Mouse (Mus musculus) liver, adult 2 months (tissue): ENCODE data around the gene Scap. TPM values are rescaled to one million over a fixed set of nuclear protein-coding genes. Genes with fewer than 3 reads are reported as not detected.
"Not testable (repeated sequence)": the region's sequence is repeated elsewhere in the genome, so short reads cannot be mapped to it uniquely, and the experiment has no call there.

Experiments
- DNase-seq: peaks from one replicate; pipeline ENCODE4 v3.0.0-alpha.2; 2011; ENCODE audit warnings: low read depth, low spot score; ENCODE audit errors: extremely low read depth
- H3K27ac ChIP-seq: fragments of 200-500 bp; replicated peaks from 2 replicates; pipeline ENCODE4 v1.5.1; 2012; ENCODE audit warnings: low read depth, mild to moderate bottlenecking, control low read depth, inconsistent platforms, low read length; ENCODE audit not compliant: insufficient read depth
- H3K27me3 ChIP-seq: fragments of 200-500 bp; 2 replicates; pipeline ENCODE4 v1.6.1; 2012; ENCODE audit warnings: mild to moderate bottlenecking, moderate library complexity, low read length, inconsistent platforms; ENCODE audit not compliant: control insufficient read depth, insufficient read depth
- H3K36me3 ChIP-seq: fragments of 200-500 bp; 2 replicates; pipeline ENCODE4 v1.6.1; 2012; ENCODE audit warnings: low read length, inconsistent platforms; ENCODE audit not compliant: control insufficient read depth, insufficient read depth
- H3K4me1 ChIP-seq: fragments of 200-500 bp; 2 replicates; pipeline ENCODE4 v1.6.1; 2011; ENCODE audit warnings: low read length; ENCODE audit not compliant: control insufficient read depth, insufficient read depth
- H3K4me3 ChIP-seq: fragments of 200-500 bp; 2 replicates; pipeline ENCODE4 v1.5.1; 2011; ENCODE audit warnings: low read depth, mild to moderate bottlenecking, control low read depth, low read length, moderate library complexity; ENCODE audit not compliant: insufficient read depth
- H3K79me2 ChIP-seq: fragments of 200-500 bp; 2 replicates; pipeline ENCODE4 v1.6.1; 2012; ENCODE audit warnings: inconsistent platforms, mild to moderate bottlenecking, low read length, moderate library complexity; ENCODE audit not compliant: control insufficient read depth, insufficient read depth
- H3K9ac ChIP-seq: fragments of 200-500 bp; 2 replicates; pipeline ENCODE4 v1.6.1; 2012; ENCODE audit warnings: low read depth, mild to moderate bottlenecking, control low read depth, inconsistent platforms, low read length
- CTCF ChIP-seq: fragments of 200-500 bp; IDR thresholded peaks from 2 replicates; pipeline ENCODE4 v1.5.1; 2011; ENCODE audit warnings: low read depth, low read length, control low read depth
- POLR2A ChIP-seq: fragments of 200-500 bp; IDR thresholded peaks from 2 replicates; pipeline ENCODE4 v1.6.1; 2011; ENCODE audit warnings: low read length, control low read depth; ENCODE audit not compliant: insufficient read depth; ENCODE audit errors: extremely low read depth
- WGBS: fragments of 180-500 bp; shearing (Covaris S2); methylation state at CpG from one replicate; pipeline ENCODE4 v1.1.7; 2018; 5-methylcytosine and 5-hydroxymethylcytosine counted together
- polyA plus RNA-seq: library from polyadenylated mRNA; depleted of rRNA; stranded (reverse); fragments of >200 nt; gene quantifications from 2 replicates; pipeline ENCODE4 v1.2.3, GENCODE M21; 2012
- total RNA-seq: library from RNA; depleted of rRNA; stranded (reverse); fragments of >200 nt; gene quantifications from 2 replicates; pipeline ENCODE4 v1.2.3, GENCODE M21; 2014

The Scap gene
- total and polyA plus RNA-seq, 2 experiments: 51.8 to 72.9 TPM

DNA sequence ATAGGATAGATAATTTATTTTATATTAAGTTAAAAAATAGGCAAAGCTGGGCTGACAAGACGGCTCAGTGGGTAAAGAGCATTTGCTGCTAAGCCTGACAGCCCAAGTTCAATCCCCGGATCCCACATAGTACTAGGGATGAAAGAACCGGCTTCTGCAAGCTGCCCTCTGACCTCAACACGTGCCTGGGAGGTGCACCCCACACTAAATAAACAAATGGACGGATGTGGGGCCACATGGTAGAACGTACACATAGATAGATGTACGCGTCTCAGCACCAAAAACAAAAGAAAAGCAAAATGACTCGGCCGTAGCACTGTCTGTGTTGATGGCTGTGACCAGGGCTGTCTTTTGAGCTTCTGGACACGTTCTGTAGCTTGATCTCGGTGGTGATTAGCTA lies 28.2 kb downstream of the Scap start:
- WGBS: 31% methylated on average over 12 of the region's 12 CpGs
- peak; percentile 51 for DNase-seq
- H3K27me3 ChIP-seq: no peaks in the 10 kb centered on the region
- peaks cover 21% of the 10 kb centered on the region for H3K4me1 ChIP-seq
- peaks cover 24% of the 10 kb centered on the region; the same call in 1 of the 2 replicates for H3K36me3 ChIP-seq
- no peak overlapping the region for H3K4me3 ChIP-seq
- H3K9ac ChIP-seq: peak overlapping the region; percentile 63
- peaks cover 4% of the 10 kb centered on the region; the same call in 1 of the 2 replicates for H3K79me2 ChIP-seq
- peak overlapping the region; percentile 85 for H3K27ac ChIP-seq
- TF ChIP-seq POLR2A: no peak
- no peak for TF ChIP-seq CTCF

DNA sequence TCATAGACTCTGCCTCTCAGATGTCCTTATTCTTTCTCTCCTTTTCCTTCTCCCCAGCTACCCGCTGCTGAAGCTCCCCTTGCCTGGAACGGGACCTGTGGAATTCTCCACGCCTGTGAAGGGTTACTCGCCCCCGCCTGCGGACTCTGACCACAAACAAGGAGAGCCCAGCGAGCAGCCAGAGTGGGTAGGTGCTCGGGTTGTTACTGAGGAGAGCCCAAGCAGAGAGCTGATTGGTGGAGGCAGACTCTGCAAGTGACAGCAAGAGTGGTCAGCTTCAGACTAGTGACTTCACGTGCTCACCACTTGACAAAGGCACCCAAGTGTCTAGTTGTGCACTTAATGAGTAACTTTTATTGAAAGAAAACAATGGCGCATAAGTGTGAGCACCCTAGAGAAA lies 29.2 kb downstream of the Scap start:
- peak overlapping the region; percentile 61 for H3K27ac ChIP-seq
- peaks cover 21% of the 10 kb centered on the region for H3K4me1 ChIP-seq
- TF ChIP-seq CTCF: no peak
- no peak for TF ChIP-seq POLR2A
- peaks cover 4% of the 10 kb centered on the region; the same call in 1 of the 2 replicates for H3K79me2 ChIP-seq
- no peaks in the 10 kb centered on the region for H3K27me3 ChIP-seq
- peak; percentile 89 for DNase-seq
- no peak overlapping the region for H3K4me3 ChIP-seq
- H3K9ac ChIP-seq: peak overlapping the region; percentile 5; the same call in 1 of the 2 replicates
- 20% methylated on average over 10 of the region's 10 CpGs for WGBS
- peaks cover 20% of the 10 kb centered on the region; the same call in 1 of the 2 replicates for H3K36me3 ChIP-seq

GRCm38 (mm10) chr9:110366746-110367145 lies 33.7 kb downstream of the Scap start:
- 66% methylated on average over 5 of the region's 5 CpGs for WGBS
- Histone ChIP-seq H3K4me3 (no peak overlapping the region), H3K27me3 (no peaks in the 10 kb centered on the region), H3K4me1 (peaks cover 3% of the 10 kb centered on the region; the same call in 1 of the 2 replicates), H3K36me3 (peaks cover 21% of the 10 kb centered on the region), H3K27ac (no peak overlapping the region), H3K79me2 (peaks cover 2% of the 10 kb centered on the region; the same call in 1 of the 2 replicates), H3K9ac (no peak overlapping the region)
- TF ChIP-seq POLR2A (no peak), CTCF (no peak)
- DNase-seq: no peak

DNA sequence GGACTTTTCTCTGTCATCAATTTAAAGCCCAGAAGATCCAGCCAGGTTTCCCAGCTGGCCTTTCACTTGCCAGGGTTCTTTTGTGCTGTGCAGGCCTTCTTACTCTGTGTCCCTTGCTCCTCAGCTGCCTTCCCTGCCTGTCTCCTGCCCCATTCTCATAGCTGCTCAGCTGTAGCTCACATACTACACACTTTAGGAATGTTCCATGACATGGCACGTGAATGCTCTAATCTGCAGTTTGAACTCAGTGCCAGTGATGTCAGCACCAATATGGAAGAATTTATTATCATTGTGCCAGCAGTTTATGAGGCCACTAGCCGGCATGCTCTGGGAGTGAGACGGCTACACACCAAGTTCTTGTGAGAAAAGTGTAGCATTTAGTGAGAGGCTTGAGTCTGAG lies 36.8 kb downstream of the Scap start:
- TF ChIP-seq POLR2A (no peak), CTCF (no peak)
- no peaks in the 10 kb centered on the region for H3K79me2 ChIP-seq
- DNase-seq: no peak
- no peak overlapping the region for H3K4me3 ChIP-seq
- no peak overlapping the region for H3K9ac ChIP-seq
- WGBS: 91% methylated on average over 3 of the region's 3 CpGs
- H3K4me1 ChIP-seq: no peaks in the 10 kb centered on the region
- H3K27me3 ChIP-seq: no peaks in the 10 kb centered on the region
- peaks cover 15% of the 10 kb centered on the region for H3K36me3 ChIP-seq
- H3K27ac ChIP-seq: no peak overlapping the region

DNA sequence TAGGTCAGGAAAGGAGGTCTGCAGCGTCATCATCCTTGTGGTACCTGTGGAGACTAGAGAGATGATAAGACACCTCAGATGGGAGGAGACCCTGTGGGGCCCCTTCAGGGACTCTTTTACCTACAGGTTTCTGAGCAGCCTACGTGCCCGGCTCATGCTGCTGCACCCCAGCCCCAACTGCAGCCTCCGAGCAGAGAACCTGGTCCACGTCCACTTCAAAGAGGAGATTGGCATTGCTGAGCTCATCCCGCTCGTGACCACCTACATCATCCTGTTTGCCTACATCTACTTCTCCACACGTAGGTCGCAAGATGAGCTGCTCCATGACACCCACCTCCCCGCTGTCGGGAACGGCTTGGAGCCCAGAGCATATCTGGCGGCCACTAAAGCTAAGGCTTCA lies 40.8 kb downstream of the Scap start:
- no peaks in the 10 kb centered on the region for H3K79me2 ChIP-seq
- no peak for DNase-seq
- no peak overlapping the region for H3K9ac ChIP-seq
- no peak overlapping the region for H3K4me3 ChIP-seq
- 95% methylated on average over 13 of the region's 13 CpGs for WGBS
- peaks cover 21% of the 10 kb centered on the region for H3K36me3 ChIP-seq
- no peak overlapping the region for H3K27ac ChIP-seq
- no peaks in the 10 kb centered on the region for H3K4me1 ChIP-seq
- TF ChIP-seq CTCF: no peak
- TF ChIP-seq POLR2A: no peak
- no peaks in the 10 kb centered on the region for H3K27me3 ChIP-seq

DNA sequence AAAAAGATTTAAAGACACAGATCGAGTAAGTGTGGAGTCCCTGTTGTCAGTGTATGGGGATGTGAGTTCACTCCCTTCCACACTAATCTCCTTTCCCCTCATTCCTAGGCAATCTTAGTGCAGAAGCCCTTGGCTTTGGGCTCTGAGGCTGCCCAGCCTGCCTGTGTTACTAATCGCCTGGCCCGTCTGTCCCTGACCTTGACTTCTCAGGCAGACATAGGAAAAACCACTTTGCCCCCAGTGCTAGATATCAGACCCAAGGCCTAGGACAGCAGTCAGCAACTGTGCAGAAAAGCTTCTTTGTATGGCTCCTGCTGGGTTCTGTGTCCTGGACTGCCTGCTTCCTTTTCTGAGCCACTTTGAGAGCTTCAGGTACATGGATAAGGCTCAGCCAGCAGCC lies 42.6 kb downstream of the Scap start:
- no peaks in the 10 kb centered on the region for H3K79me2 ChIP-seq
- 85% methylated on average over 3 of the region's 3 CpGs for WGBS
- peaks cover 21% of the 10 kb centered on the region for H3K36me3 ChIP-seq
- DNase-seq: no peak
- H3K27me3 ChIP-seq: no peaks in the 10 kb centered on the region
- no peaks in the 10 kb centered on the region for H3K4me1 ChIP-seq
- H3K4me3 ChIP-seq: no peak overlapping the region
- no peak for TF ChIP-seq POLR2A
- TF ChIP-seq CTCF: no peak
- H3K9ac ChIP-seq: no peak overlapping the region
- H3K27ac ChIP-seq: no peak overlapping the region

DNA sequence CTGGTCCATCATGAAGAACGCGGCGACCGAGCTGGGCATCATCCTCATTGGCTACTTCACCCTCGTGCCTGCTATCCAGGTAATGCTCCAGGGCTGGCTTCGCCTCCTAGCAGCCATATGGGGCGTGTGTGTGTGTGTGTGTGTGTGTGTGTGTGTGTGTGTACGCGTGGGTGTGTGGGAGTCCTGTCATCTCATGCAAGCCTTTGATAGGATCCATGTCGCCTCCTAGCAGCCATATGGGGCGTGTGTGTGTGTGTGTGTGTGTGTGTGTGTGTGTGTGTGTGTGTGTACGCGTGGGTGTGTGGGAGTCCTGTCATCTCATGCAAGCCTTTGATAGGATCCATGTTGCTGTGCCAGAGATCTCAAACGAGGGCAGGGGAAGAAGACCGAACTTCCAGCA lies 44.6 kb downstream of the Scap start:
- H3K27me3 ChIP-seq, DNase-seq, H3K27ac ChIP-seq, H3K9ac ChIP-seq, H3K79me2 ChIP-seq, H3K4me3 ChIP-seq, H3K4me1 ChIP-seq: not testable (repeated sequence)
- WGBS: 93% methylated on average over 15 of the region's 15 CpGs
- peaks cover 20% of the 10 kb centered on the region for H3K36me3 ChIP-seq
